Mouse (Mus musculus): ENCODE results near the gene Mxi1. TPM values are rescaled to one million over a fixed set of nuclear protein-coding genes. Genes with fewer than 3 reads are reported as not detected.

The Mxi1 gene
- polyA plus RNA-seq, 2 experiments, result 16.5 to 27.7 TPM

DNA sequence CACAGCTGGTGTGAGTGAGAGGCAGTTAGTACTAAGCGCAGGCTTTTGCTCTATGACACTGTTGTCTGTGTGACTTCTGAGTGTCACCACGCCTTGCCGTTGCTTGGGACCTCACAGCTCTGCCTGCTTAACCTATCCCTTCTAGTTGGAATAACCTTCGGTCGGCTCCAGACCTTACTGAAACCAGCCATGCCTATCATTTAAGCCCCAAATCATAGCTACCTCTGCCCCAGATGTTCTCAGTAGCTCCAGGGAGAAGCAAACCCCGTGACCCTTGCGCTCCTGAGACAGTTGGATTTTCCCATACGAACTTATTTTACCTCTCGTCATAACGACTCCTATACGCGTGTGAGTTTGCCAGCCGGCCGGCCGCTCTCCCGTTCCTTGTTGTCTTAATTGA lies 33.7 kb downstream of the Mxi1 start:
- Histone ChIP-seq H3K27ac (no peak overlapping the region), H3K36me3 (replicated peaks; ENCODE audit: control insufficient read depth, insufficient read depth, low read depth) (peaks cover 2% of the 10 kb centered on the region; the same call in 1 of the 2 replicates), H3K4me3 (ENCODE audit: insufficient read depth in 1 of 2, low read depth in 2 of 2, low read length in 2 of 2) (peak overlapping the region in 1 of 2 experiments; percentile 15; a peak in 1 of 4 replicates), H3K4me1 (replicated peaks; ENCODE audit: control insufficient read depth in 2 of 2, insufficient read depth in 2 of 2, low read length in 1 of 2) (peaks cover 0 to 3% of the 10 kb centered on the region in 2 experiments; a peak in 1 of 4 replicates), H3K4me2 (ENCODE audit: low read depth) (peak overlapping the region; percentile 32), H3K9ac (replicated peaks) (no peak overlapping the region), H3K27me3 (ENCODE audit: control insufficient read depth, insufficient read depth, low read length) (no peaks in the 10 kb centered on the region), H3K9me3 (ENCODE audit: control insufficient read depth, low read length) (no peaks in the 10 kb centered on the region)
- ATAC-seq (ENCODE audit: insufficient read depth), result no peak
- DNase-seq (ENCODE audit: low read depth in 3 of 3, low spot score in 3 of 3), result no peak
- TF ChIP-seq EP300 (IDR thresholded peaks at IDR 0.05; ENCODE audit: low read depth) (no peak), CTCF (IDR thresholded peaks at IDR 0.05; ENCODE audit: low read depth) (no peak)
- WGBS (ENCODE audit: insufficient replicate concordance), result 87% methylated on average over 16 of the region's 16 CpGs

DNA sequence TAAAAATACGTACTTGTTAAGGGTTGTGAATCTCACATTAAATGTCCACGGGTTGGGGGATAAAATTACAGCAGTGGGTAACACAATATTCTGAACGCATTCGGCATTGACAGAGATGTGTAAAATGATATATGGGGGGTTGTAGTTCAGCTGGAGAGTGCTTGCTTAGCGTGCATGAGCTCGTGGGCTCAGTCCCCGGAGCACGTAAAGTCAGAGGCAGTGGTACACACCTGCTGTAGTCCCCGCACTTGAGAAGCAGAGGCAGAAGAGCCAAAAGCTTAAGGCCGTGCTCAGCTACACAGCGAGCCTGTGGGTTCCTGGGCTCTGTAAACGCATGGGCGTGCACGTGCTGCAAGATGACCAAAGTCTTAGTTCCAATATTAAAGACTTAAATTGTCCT lies 35.4 kb downstream of the Mxi1 start:
- Histone ChIP-seq H3K4me1 (replicated peaks; ENCODE audit: control insufficient read depth in 2 of 2, insufficient read depth in 2 of 2, low read length in 1 of 2) (no peaks in the 10 kb centered on the region), H3K4me2 (ENCODE audit: low read depth) (no peak overlapping the region), H3K9ac (replicated peaks) (no peak overlapping the region), H3K27me3 (ENCODE audit: control insufficient read depth, insufficient read depth, low read length) (no peaks in the 10 kb centered on the region), H3K36me3 (replicated peaks; ENCODE audit: control insufficient read depth, insufficient read depth, low read depth) (peaks cover 2% of the 10 kb centered on the region; the same call in 1 of the 2 replicates), H3K9me3 (ENCODE audit: control insufficient read depth, low read length) (no peaks in the 10 kb centered on the region), H3K27ac (no peak overlapping the region), H3K4me3 (ENCODE audit: insufficient read depth in 1 of 2, low read depth in 2 of 2, low read length in 2 of 2) (no peak overlapping the region)
- TF ChIP-seq CTCF (IDR thresholded peaks at IDR 0.05; ENCODE audit: low read depth), result no peak
- TF ChIP-seq EP300 (IDR thresholded peaks at IDR 0.05; ENCODE audit: low read depth), result no peak
- DNase-seq (ENCODE audit: low read depth in 3 of 3, low spot score in 3 of 3) (no peak), ATAC-seq (ENCODE audit: insufficient read depth) (no peak)
- WGBS (ENCODE audit: insufficient replicate concordance), result 84% methylated on average over 14 of the region's 14 CpGs

DNA sequence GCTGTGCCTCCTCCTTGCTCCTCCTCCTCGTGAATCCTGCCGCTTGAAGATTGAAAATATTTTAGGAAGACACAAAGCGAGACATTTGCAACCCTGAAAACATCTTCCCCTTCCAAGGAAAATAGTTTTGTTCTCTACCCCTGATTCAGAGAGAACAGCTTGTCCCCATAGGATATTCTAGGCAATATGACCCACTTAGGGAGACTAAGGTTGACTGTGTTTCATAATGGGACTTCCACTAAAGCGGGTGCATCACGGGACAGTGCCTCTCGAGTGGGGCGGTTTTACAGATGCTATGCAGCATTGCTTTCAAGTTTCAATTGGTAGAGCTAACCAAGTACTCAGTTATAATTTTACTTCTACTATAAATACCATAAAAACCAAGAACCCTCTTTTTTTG lies 43.5 kb downstream of the Mxi1 start:
- 87% methylated on average over 7 of the region's 7 CpGs for WGBS (ENCODE audit: insufficient replicate concordance)
- no peak for ATAC-seq (ENCODE audit: insufficient read depth)

DNA sequence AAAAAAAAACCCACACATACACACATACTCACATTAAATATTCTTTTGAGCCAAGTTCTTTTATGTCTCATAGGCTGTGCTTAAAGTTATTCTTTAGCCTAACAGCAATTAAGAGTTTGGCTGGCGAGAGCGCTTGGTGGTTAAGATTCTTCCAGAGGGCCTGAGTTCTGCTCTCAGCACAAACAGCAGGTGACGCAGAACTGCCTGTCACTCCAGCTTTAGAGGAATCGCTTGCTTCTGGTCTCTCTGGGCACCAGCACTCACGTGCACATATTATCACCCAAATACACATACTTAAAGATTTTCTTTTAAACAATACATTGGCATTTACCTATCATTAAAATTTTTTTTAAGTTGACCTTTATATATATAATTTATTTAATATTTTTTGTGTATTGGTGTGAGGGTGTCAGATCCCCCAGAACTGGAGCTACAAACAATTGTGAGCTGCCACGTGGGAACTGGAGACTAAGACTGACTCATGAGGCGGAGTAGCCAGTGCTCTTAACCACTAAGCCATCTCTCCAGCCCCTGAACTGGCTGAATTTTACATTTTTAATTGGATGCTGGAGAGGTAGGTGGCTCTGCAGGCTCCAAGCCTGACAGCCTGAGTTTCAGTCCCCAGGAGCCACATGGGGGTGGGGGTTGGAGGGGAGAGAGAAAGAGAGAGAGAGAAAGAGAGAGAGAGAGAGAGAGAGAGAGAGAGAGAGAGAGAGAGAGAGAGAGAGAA lies 44.1 kb downstream of the Mxi1 start:
- DNase-seq (ENCODE audit: low read depth in 3 of 3, low spot score in 3 of 3), result no peak
- Histone ChIP-seq H3K9me3 (ENCODE audit: control insufficient read depth, low read length) (no peaks in the 10 kb centered on the region), H3K27ac (no peak overlapping the region), H3K4me1 (replicated peaks; ENCODE audit: control insufficient read depth in 2 of 2, insufficient read depth in 2 of 2, low read length in 1 of 2) (0 out of 4 replicates have a peak, but pooled peaks cover 0 to 2% of the 10 kb centered on the region in 2 experiments), H3K4me2 (ENCODE audit: low read depth) (no peak overlapping the region), H3K4me3 (ENCODE audit: insufficient read depth in 1 of 2, low read depth in 2 of 2, low read length in 2 of 2) (no peak overlapping the region), H3K36me3 (replicated peaks; ENCODE audit: control insufficient read depth, insufficient read depth, low read depth) (no peaks in the 10 kb centered on the region), H3K9ac (replicated peaks) (no peak overlapping the region), H3K27me3 (ENCODE audit: control insufficient read depth, insufficient read depth, low read length) (no peaks in the 10 kb centered on the region)
- 81% methylated on average over 7 of the region's 7 CpGs for WGBS (ENCODE audit: insufficient replicate concordance)
- TF ChIP-seq EP300 (IDR thresholded peaks at IDR 0.05; ENCODE audit: low read depth) (no peak), CTCF (IDR thresholded peaks at IDR 0.05; ENCODE audit: low read depth) (no peak)
- no peak for ATAC-seq (ENCODE audit: insufficient read depth)

More for the DNA sequence above, 43.5 kb downstream of the Mxi1 start:
- Histone ChIP-seq H3K4me2 (ENCODE audit: low read depth) (no peak overlapping the region), H3K27ac (no peak overlapping the region), H3K4me3 (ENCODE audit: insufficient read depth in 1 of 2, low read depth in 2 of 2, low read length in 2 of 2) (no peak overlapping the region), H3K9ac (replicated peaks) (no peak overlapping the region), H3K9me3 (ENCODE audit: control insufficient read depth, low read length) (no peaks in the 10 kb centered on the region), H3K36me3 (replicated peaks; ENCODE audit: control insufficient read depth, insufficient read depth, low read depth) (no peaks in the 10 kb centered on the region), H3K4me1 (replicated peaks; ENCODE audit: control insufficient read depth in 2 of 2, insufficient read depth in 2 of 2, low read length in 1 of 2) (0 out of 4 replicates have a peak, but pooled peaks cover 0 to 2% of the 10 kb centered on the region in 2 experiments), H3K27me3 (ENCODE audit: control insufficient read depth, insufficient read depth, low read length) (no peaks in the 10 kb centered on the region)
- no peak for DNase-seq (ENCODE audit: low read depth in 3 of 3, low spot score in 3 of 3)
- no peak for TF ChIP-seq EP300 (IDR thresholded peaks at IDR 0.05; ENCODE audit: low read depth)
- no peak for TF ChIP-seq CTCF (IDR thresholded peaks at IDR 0.05; ENCODE audit: low read depth)

DNA sequence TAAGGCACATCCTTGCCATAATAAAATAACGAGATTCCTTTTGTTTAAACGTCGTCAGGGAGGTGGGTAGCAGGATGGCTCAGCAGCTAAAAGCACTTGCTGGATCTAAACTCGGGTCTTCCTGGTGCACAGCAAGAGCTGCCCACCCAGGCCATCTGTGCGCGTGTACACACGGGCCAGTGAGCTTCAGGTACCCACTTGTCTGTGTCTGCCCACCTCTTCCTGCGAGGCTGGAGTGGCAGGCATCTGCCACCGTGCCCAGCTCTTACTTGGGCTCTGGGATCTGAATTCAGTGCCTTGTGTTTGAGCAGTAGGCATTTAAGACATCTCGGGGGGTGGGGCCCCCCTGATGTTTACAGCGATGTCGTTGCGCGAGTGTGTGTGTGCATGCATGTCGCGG lies 44.7 kb downstream of the Mxi1 start:
- Histone ChIP-seq H3K4me3 (ENCODE audit: insufficient read depth in 1 of 2, low read depth in 2 of 2, low read length in 2 of 2) (no peak overlapping the region), H3K27me3 (ENCODE audit: control insufficient read depth, insufficient read depth, low read length) (no peaks in the 10 kb centered on the region), H3K9ac (replicated peaks) (no peak overlapping the region), H3K9me3 (ENCODE audit: control insufficient read depth, low read length) (no peaks in the 10 kb centered on the region), H3K4me1 (replicated peaks; ENCODE audit: control insufficient read depth in 2 of 2, insufficient read depth in 2 of 2, low read length in 1 of 2) (peaks cover 0 to 6% of the 10 kb centered on the region in 2 experiments; a peak in 2 of 4 replicates), H3K27ac (no peak overlapping the region), H3K4me2 (ENCODE audit: low read depth) (no peak overlapping the region), H3K36me3 (replicated peaks; ENCODE audit: control insufficient read depth, insufficient read depth, low read depth) (no peaks in the 10 kb centered on the region)
- DNase-seq (ENCODE audit: low read depth in 3 of 3, low spot score in 3 of 3) (no peak), ATAC-seq (ENCODE audit: insufficient read depth) (no peak)
- TF ChIP-seq CTCF (IDR thresholded peaks at IDR 0.05; ENCODE audit: low read depth) (no peak), EP300 (IDR thresholded peaks at IDR 0.05; ENCODE audit: low read depth) (no peak)
- WGBS (ENCODE audit: insufficient replicate concordance), result 84% methylated on average over 16 of the region's 16 CpGs

Measured in liver, embryonic 14.5 days (tissue).